Mouse (Mus musculus) stomach, postnatal 0 days (tissue): ENCODE measurements around the gene Galnt7. TPM values are rescaled to one million over a fixed set of nuclear protein-coding genes. Genes with fewer than 3 reads are reported as not detected.

Source experiments
- ATAC-seq: fragments of 200-750 bp; cut with Nextera tagmentation; 2 replicates; pipeline ENCODE4 v1.8.0; 2017; ENCODE audit not compliant: low FRiP score, low TSS enrichment
- DNase-seq: peaks from one replicate; pipeline ENCODE4 v3.0.0-alpha.2; 2016; ENCODE audit warnings: low spot score
- H3K27ac ChIP-seq: fragments of 300-500 bp; sonication (generic); replicated peaks from 2 replicates; pipeline ENCODE4 v1.5.1; 2014; ENCODE audit warnings: mild to moderate bottlenecking, control low read depth
- H3K27me3 ChIP-seq: fragments of 300-500 bp; sonication (generic); 2 replicates; pipeline ENCODE4 v1.6.1; 2014; ENCODE audit warnings: low read length; ENCODE audit not compliant: control insufficient read depth, insufficient read depth
- H3K36me3 ChIP-seq: fragments of 300-500 bp; sonication (generic); 2 replicates; pipeline ENCODE4 v1.6.1; 2014; ENCODE audit warnings: low read length, mixed read lengths; ENCODE audit not compliant: control insufficient read depth, insufficient read depth
- H3K4me1 ChIP-seq: fragments of 300-500 bp; sonication (generic); replicated peaks from 2 replicates; pipeline ENCODE4 v1.6.1; 2014; ENCODE audit warnings: antibody characterized with exemption; ENCODE audit not compliant: control insufficient read depth, insufficient read depth
- H3K4me2 ChIP-seq: fragments of 300-500 bp; sonication (generic); replicated peaks from 2 replicates; pipeline ENCODE4 v1.6.1; 2014; ENCODE audit warnings: low read depth, mild to moderate bottlenecking, control low read depth, moderate library complexity
- H3K4me3 ChIP-seq: fragments of 300-500 bp; sonication (generic); 2 replicates; pipeline ENCODE4 v1.5.1; 2014; ENCODE audit warnings: low read depth, low read length, control low read depth
- H3K9ac ChIP-seq: fragments of 300-500 bp; sonication (generic); 2 replicates; pipeline ENCODE4 v1.6.1; 2014; ENCODE audit warnings: mild to moderate bottlenecking, low read length, control low read depth, mixed read lengths
- H3K9me3 ChIP-seq: fragments of 300-500 bp; sonication (generic); 2 replicates; pipeline ENCODE4 v1.6.1; 2016; ENCODE audit warnings: low read length; ENCODE audit not compliant: control insufficient read depth
- CTCF ChIP-seq: IDR thresholded peaks from 2 replicates; pipeline ENCODE4 v1.5.1; 2016; ENCODE audit warnings: antibody characterized with exemption, low read depth, mild to moderate bottlenecking, moderate library complexity
- EP300 ChIP-seq: optimal IDR thresholded peaks from 2 replicates; pipeline ENCODE3; 2016; ENCODE audit warnings: antibody characterized with exemption
- WGBS: fragments of 180-500 bp; shearing (Covaris S2); extraction: QIAGEN DNeasy Blood & Tissue Kit; methylation state at CpG from one replicate; pipeline ENCODE4 v1.1.7; 2014; 5-methylcytosine and 5-hydroxymethylcytosine counted together
- polyA plus RNA-seq: library from polyadenylated mRNA; unstranded; fragments of >200 nt; fragmentation: Nextera tagmentation; extraction: Ambion mirVana; gene quantifications from 2 replicates; pipeline ENCODE4 v1.2.1, GENCODE M21; 2015

The Galnt7 gene
- polyA plus RNA-seq, 1 experiment from 2014 or later, result 30.6 TPM

GRCm38 (mm10) chr8:57546401-57546800 is 106.4 kb downstream of the Galnt7 start:
- whole genome bisulfite sequencing, result 87% methylated on average over 3 of the region's 3 CpGs
- H3K9ac ChIP-seq, result no peak overlapping the region
- H3K36me3 ChIP-seq, result no peaks in the 10 kb centered on the region; the same call in 1 of the 2 replicates
- DNase-seq, result no peak
- TF ChIP-seq CTCF (no peak), EP300 (no peak)
- no peak overlapping the region for H3K27ac ChIP-seq
- H3K9me3 ChIP-seq, result no peaks in the 10 kb centered on the region
- ATAC-seq, result no peak
- no peak overlapping the region for H3K4me2 ChIP-seq
- no peaks in the 10 kb centered on the region for H3K4me1 ChIP-seq
- H3K4me3 ChIP-seq, result no peak overlapping the region
- H3K27me3 ChIP-seq, result no peaks in the 10 kb centered on the region

- no peak overlapping the region for H3K9ac ChIP-seq
- no peaks in the 10 kb centered on the region for H3K36me3 ChIP-seq
- 72% methylated on average over 9 of the region's 9 CpGs for WGBS
- DNase-seq (no peak), ATAC-seq (no peak)
- no peak overlapping the region for H3K4me2 ChIP-seq
- no peaks in the 10 kb centered on the region for H3K4me1 ChIP-seq
- 0 out of 2 replicates have a peak overlapping the region, but pooled peaks have one; percentile 8 for H3K27ac ChIP-seq
- H3K27me3 ChIP-seq, result no peaks in the 10 kb centered on the region
- TF ChIP-seq CTCF, result no peak
- TF ChIP-seq EP300, result no peak
- H3K9me3 ChIP-seq, result no peaks in the 10 kb centered on the region
- no peak overlapping the region for H3K4me3 ChIP-seq
These were observed 111.4 kb downstream of the Galnt7 start for GRCm38 (mm10) chr8:57541405-57541804.

GRCm38 (mm10) chr8:57540951-57541350 is 111.9 kb downstream of the Galnt7 start:
- DNase-seq (no peak), ATAC-seq (no peak)
- Histone ChIP-seq H3K27ac (0 out of 2 replicates have a peak overlapping the region, but pooled peaks have one; percentile 13), H3K9ac (no peak overlapping the region), H3K9me3 (no peaks in the 10 kb centered on the region), H3K4me3 (no peak overlapping the region), H3K4me2 (no peak overlapping the region), H3K36me3 (peaks cover 1% of the 10 kb centered on the region; the same call in 1 of the 2 replicates), H3K4me1 (no peaks in the 10 kb centered on the region), H3K27me3 (no peaks in the 10 kb centered on the region)
- TF ChIP-seq CTCF (no peak), EP300 (no peak)
- 58% methylated on average over 11 of the region's 11 CpGs for WGBS

- WGBS, result 39% methylated on average over 12 of the region's 12 CpGs
- no peak overlapping the region for H3K4me2 ChIP-seq
- H3K9ac ChIP-seq, result no peak overlapping the region
- H3K27me3 ChIP-seq, result no peaks in the 10 kb centered on the region
- no peaks in the 10 kb centered on the region for H3K4me1 ChIP-seq
- peaks cover 3% of the 10 kb centered on the region; the same call in 1 of the 2 replicates for H3K36me3 ChIP-seq
- TF ChIP-seq EP300 (no peak), CTCF (peak; percentile 85)
- H3K4me3 ChIP-seq, result no peak overlapping the region
- no peaks in the 10 kb centered on the region for H3K9me3 ChIP-seq
- DNase-seq (peak; percentile 73), ATAC-seq (peak; percentile 49; the same call in 1 of the 2 replicates)
- no peak overlapping the region for H3K27ac ChIP-seq
These were observed 112.6 kb downstream of the Galnt7 start for GRCm38 (mm10) chr8:57540110-57540838.

GRCm38 (mm10) chr8:57538601-57539000 is 114.2 kb downstream of the Galnt7 start:
- DNase-seq (no peak), ATAC-seq (no peak)
- Histone ChIP-seq H3K4me3 (no peak overlapping the region), H3K27me3 (no peaks in the 10 kb centered on the region), H3K4me2 (no peak overlapping the region), H3K9ac (no peak overlapping the region), H3K27ac (no peak overlapping the region), H3K36me3 (peaks cover 3% of the 10 kb centered on the region), H3K9me3 (no peaks in the 10 kb centered on the region), H3K4me1 (no peaks in the 10 kb centered on the region)
- no peak for TF ChIP-seq EP300
- no peak for TF ChIP-seq CTCF
- 89% methylated on average over 7 of the region's 7 CpGs for WGBS

GRCm38 (mm10) chr8:57536167-57536566 is 116.7 kb downstream of the Galnt7 start:
- H3K4me2 ChIP-seq, result no peak overlapping the region
- peaks cover 3% of the 10 kb centered on the region for H3K36me3 ChIP-seq
- H3K27ac ChIP-seq, result no peak overlapping the region
- no peaks in the 10 kb centered on the region for H3K27me3 ChIP-seq
- H3K4me3 ChIP-seq, result no peak overlapping the region
- H3K9ac ChIP-seq, result no peak overlapping the region
- no peak for DNase-seq
- TF ChIP-seq CTCF (no peak), EP300 (no peak)
- no peaks in the 10 kb centered on the region for H3K9me3 ChIP-seq
- WGBS, result 92% methylated on average over 6 of the region's 6 CpGs
- no peaks in the 10 kb centered on the region for H3K4me1 ChIP-seq
- ATAC-seq, result no peak
